Mouse (Mus musculus): ENCODE measurements around the gene Atxn3.

Gene Atxn3

GRCm38 (mm10) chr12:101884926-101885325 is 73.1 kb downstream of the Atxn3 start:
- DNase-seq, result no peak

DNA sequence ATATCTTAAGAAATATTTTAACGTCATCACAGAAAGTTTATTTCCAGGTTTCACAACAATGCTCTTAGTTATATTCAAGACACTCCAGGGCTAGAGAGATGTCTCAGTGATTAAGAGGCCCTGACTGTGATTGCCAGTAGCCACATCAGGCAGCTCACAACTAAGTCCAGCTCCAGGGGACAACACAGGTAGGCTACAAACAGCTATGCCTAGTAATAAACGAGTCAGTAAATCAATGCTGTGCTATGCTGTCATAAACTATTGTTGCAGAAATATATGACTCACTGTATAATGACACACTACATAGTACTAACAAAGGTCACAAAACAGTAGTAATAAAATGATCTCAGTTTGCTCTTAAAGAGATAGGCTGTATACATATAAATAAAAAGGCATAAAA is 81.7 kb downstream of the Atxn3 start:
- no peak for DNase-seq

GRCm38 (mm10) chr12:101875107-101875506 is 82.9 kb downstream of the Atxn3 start:
- DNase-seq, result no peak

Measured in right cerebral cortex, postnatal 25 days (tissue).